Mouse (Mus musculus): Measurements from ENCODE around the gene Scfd1. TPM values are rescaled to one million over a fixed set of nuclear protein-coding genes. Genes with fewer than 3 reads are reported as not detected.

The Scfd1 gene
- total RNA-seq (2021), result 58.0 and 63.3 TPM in 2 replicates
- long read RNA-seq, experiment 1, transcript Scfd1-201 (25 exons, 2,096 nt), result major isoform, 87 of 98 reads
- long read RNA-seq, experiment 1, partial matches to known transcripts, result 5 of 98 reads
- long read RNA-seq, experiment 1, other reads (novel, unspliced or antisense), result 5 of 98 reads
- long read RNA-seq, experiment 2, transcript Scfd1-201 (25 exons, 2,096 nt), result major isoform, 34 of 46 reads
- long read RNA-seq, experiment 2, partial matches to known transcripts, result 7 of 46 reads
- long read RNA-seq, experiment 2, other reads (novel, unspliced or antisense), result 5 of 46 reads

GRCm38 (mm10) chr12:51377003-51377887 lies at the start of gene Scfd1:
Gene Scfd1, plus strand, starts transcription at chr12:51377510.
- peak; percentile 97 for DNase-seq

DNA sequence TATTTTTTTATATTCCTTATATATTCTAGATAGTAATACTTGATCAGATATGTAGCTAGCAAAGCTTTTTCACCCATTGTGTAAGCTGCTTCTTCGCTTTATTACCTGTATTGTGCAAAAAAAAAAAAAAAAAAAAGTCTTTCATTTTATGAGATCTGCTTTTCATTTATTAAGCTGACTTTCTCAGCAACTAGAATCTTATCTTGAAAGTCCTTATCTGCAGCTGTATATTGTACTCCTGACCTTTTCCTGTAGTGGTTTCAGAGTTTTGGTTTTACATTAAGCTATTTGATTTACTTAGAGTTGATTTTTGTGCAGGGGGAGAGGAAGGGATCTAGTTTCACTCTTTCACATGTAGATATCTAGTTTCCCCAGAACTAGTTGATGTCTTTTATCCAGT lies 40.3 kb upstream of the Scfd1 start:
- no peak for DNase-seq

- no peak for DNase-seq
These were observed 31.2 kb upstream of the Scfd1 start for GRCm38 (mm10) chr12:51346121-51346520.

DNA sequence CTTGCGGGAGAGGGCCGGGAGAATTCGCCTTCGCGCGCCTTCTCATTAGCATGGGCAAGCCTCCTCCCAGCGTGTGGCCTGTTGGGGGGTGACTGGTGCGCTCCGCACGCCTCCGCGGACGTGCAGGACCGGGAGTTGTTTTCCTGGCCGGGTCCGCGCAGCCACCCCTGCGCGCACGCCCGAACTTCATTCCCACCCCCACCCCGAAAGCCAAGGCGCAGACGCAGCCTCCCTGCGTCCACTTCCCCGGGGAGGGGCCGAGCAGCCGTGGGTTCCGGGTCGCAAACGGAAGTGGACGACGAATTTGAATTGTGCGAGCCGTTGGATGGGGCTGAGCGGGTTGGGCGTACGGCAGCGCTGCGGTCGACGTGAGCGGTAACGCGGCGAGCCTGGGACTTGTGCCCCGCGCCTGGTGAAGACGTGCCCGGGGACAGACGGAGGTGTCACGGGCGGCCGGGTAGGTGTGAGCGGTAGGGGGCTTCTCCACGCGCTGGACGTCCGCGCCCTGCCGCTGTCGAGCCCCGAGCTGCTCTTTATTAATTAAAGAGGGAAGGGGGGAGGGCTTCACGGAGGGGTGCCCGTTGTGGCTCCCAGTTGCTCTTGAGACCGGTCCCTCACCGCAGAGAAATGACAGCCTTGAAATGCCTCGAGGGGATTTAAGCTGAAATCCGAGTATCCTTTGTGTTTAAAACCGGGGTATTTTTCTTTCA lies 29.2 kb upstream of the Scfd1 start, which contains the start of gene G2e3:
TSS of gene G2e3 (plus strand) at position 74 of the 710 bp plus-strand sequence.
- peak; percentile 95 for DNase-seq

DNA sequence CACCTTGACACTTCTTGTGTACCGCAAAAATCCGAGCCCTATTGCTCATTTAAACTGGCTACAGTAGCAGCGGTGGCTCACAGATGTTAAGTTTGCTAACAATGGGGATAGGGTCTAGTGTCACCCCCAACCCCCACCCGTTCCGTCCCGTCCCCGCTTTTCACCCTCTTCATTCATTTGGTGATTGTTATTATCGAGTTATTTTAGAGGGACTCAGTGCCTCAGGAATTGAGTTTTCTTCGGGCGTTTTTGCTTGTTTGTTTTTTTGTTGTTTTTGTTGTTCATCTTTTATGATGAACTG lies 28.7 kb upstream of the Scfd1 start:
- peak; percentile 8 for DNase-seq

GRCm38 (mm10) chr12:51355296-51355695 lies 22.0 kb upstream of the Scfd1 start:
- peak; percentile 10 for DNase-seq

GRCm38 (mm10) chr12:51361294-51361693 lies 16.0 kb upstream of the Scfd1 start:
- no peak for DNase-seq

DNA sequence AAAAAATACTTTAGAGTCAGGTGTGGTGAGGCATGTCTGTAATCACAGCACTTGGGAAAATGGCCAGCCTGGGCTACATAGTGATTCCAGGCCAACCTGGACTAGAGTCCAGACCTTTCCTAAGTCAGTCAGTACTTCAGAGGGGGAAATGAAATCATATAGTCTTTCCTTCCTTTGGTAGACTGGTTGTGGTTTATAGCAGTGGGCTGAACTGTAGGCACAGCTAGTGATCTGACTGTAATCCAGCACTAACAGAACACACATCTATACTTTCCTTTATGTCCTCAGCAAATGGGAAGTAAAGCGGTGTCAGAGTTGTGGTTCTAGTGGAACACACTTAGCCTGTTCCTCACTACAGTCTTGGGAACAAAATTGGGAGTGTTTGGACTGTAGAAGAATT lies 14.4 kb upstream of the Scfd1 start:
- no peak for DNase-seq

- no peak for DNase-seq
These were observed 8.8 kb upstream of the Scfd1 start for GRCm38 (mm10) chr12:51368504-51368903.

GRCm38 (mm10) chr12:51377888-51378190 lies 529 bp downstream of the Scfd1 start:
- DNase-seq, result no peak

- DNase-seq, result no peak
These were observed 22.6 kb downstream of the Scfd1 start for GRCm38 (mm10) chr12:51399871-51400270.

GRCm38 (mm10) chr12:51402060-51402698 lies 24.9 kb downstream of the Scfd1 start:
- peak; percentile 29 for DNase-seq

- no peak for DNase-seq
These were observed 26.8 kb downstream of the Scfd1 start for GRCm38 (mm10) chr12:51403987-51404586.

DNA sequence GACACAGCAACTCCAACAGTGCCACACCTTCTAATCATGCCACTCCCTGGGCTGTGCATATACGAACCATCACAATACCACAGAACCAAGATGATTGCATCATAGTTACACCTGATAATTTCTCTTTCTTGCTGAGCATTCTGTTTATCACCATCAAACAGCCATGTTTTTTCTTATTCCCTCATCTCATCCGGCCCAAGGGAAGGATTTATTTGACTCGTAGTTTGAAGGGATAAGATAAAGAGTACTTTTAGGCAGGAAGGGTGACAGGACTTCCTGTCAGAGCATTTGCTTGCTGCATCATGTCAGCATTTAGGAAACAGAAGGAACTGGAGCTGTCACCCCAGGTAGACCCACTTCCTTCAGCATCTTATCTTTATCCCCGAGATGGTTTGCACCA lies 34.1 kb downstream of the Scfd1 start:
- no peak for DNase-seq

GRCm38 (mm10) chr12:51437541-51437940 lies 60.2 kb downstream of the Scfd1 start:
- DNase-seq, result no peak

DNA sequence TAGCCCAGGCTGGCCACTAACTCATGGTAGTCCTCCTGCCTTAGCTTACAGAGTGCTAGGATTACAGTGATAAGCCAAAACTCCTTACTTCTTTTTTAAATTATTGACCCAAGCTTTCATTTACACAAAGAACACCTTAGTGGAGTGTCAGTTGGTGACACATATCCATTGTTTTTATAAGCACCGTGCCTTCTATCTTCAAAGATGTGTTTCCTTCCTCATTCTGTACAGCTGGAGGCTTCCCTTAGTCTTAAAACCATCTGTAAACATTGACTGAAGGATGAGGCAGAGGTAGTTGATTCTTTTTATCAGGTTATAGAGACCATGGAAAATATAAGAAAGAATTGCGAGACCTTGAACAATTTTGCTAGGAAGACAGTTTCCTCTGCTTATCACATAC lies 61.0 kb downstream of the Scfd1 start:
- DNase-seq, result no peak

- DNase-seq, result no peak
These were observed 72.0 kb downstream of the Scfd1 start for GRCm38 (mm10) chr12:51449303-51449702.

- no peak for DNase-seq
These were observed 93.6 kb downstream of the Scfd1 start for GRCm38 (mm10) chr12:51470881-51471280.

GRCm38 (mm10) chr12:51481246-51481645 lies 103.9 kb downstream of the Scfd1 start:
- DNase-seq, result no peak

- DNase-seq, result no peak
These were observed 114.7 kb downstream of the Scfd1 start for GRCm38 (mm10) chr12:51492040-51492439.

DNA sequence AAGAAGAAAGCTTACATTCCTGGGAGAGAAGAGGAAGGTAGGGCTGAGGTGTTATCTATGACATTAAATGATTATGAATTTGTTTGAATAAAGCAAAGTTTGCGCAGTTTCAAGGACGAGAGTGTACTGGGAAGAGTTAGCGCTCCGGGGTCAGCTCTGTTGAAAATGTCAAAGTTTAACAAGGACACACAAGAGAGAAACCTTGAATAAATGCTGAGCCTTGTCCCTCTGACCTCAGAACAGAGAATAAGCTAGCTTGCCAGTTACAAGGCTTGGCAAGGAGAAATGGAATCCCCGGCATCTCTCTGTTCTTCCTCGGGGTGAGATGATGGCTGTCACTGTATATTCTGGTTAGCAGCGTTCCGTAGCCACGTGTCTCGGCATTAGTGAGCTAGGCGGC lies 116.2 kb downstream of the Scfd1 start:
- peak; percentile 14 for DNase-seq

DNA sequence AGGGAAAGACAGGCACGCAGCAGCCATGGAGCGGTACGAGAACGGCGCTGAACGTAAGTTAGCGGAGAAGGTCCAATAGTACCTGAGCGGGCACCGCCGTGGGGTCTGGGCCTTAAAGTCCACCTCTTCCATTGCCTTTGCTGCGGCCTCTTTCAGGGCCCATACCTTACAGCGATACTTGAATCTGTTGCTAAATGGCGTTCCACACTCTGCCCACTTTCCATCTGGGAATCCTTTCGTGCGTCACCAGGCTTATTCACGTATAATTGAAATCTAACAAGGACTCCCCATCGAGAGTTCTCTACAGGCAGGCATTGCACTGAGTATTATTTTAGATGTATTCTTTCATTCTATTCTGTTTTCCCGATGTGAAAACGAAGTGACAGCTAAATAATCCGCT lies 117.3 kb downstream of the Scfd1 start:
- no peak for DNase-seq

All from adrenal gland, postnatal 14 days (tissue).